Mouse (Mus musculus) stomach, postnatal 0 days (tissue): ENCODE results near the gene Ganab.

Experiments
- CTCF ChIP-seq: IDR thresholded peaks from 2 replicates; pipeline ENCODE4 v1.5.1; 2016; ENCODE audit warnings: antibody characterized with exemption, low read depth, mild to moderate bottlenecking, moderate library complexity
- EP300 ChIP-seq: optimal IDR thresholded peaks from 2 replicates; pipeline ENCODE3; 2016; ENCODE audit warnings: antibody characterized with exemption

DNA sequence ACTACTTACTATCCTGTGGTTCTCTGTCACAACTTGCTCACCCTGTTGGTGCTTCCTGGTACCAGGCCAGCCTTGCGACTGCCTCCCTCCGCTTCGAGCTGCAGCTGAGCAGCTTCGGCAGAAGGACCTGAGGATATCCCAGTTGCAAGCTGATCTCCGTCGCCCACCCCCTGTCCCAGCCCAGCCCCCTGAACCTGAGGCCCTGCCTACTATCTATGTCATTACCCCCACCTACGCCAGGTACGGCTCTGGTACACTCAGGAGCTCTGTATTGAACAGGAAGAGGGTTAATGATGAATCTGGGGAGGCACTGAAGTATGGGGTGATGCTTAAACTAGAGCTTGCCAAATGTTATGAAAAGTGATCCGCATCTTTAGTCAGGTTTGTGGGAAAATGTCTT is 23.9 kb downstream of the Ganab start:
- TF ChIP-seq CTCF (no peak), EP300 (no peak)
